Mouse (Mus musculus) bone marrow macrophage, adult 2 months (primary cell): Measurements from ENCODE around the gene Il17ra. TPM values are rescaled to one million over a fixed set of nuclear protein-coding genes. Genes with fewer than 3 reads are reported as not detected.

ENCODE experiments used
- H3K27ac ChIP-seq: 2 replicates; pipeline ENCODE4 v1.5.1; 2012; ENCODE audit warnings: low read depth, low read length; ENCODE audit not compliant: insufficient read depth
- H3K4me1 ChIP-seq: 2 replicates; pipeline ENCODE4 v1.6.1; 2012; ENCODE audit warnings: low read length; ENCODE audit not compliant: control insufficient read depth, insufficient read depth
- H3K4me3 ChIP-seq: 2 replicates; pipeline ENCODE4 v1.5.1; 2012; ENCODE audit warnings: mild to moderate bottlenecking, low read length, moderate library complexity; ENCODE audit not compliant: insufficient read depth
- CTCF ChIP-seq: IDR thresholded peaks from 2 replicates; pipeline ENCODE4 v1.5.1; 2012; ENCODE audit warnings: low read depth, mild to moderate bottlenecking, low read length, moderate library complexity
- POLR2A ChIP-seq: IDR thresholded peaks from 2 replicates; pipeline ENCODE4 v1.6.1; 2012; ENCODE audit warnings: mild to moderate bottlenecking, low read depth, low read length, borderline replicate concordance
- polyA plus RNA-seq: library from polyadenylated mRNA; stranded (reverse); fragments of >200 nt; gene quantifications from 2 replicates; pipeline ENCODE4 v1.2.4, GENCODE M21; 2012; ENCODE audit not compliant: missing spikeins, insufficient read depth, insufficient read length

The Il17ra gene
- 17.6 and 23.6 TPM in 2 replicates for polyA plus RNA-seq

DNA sequence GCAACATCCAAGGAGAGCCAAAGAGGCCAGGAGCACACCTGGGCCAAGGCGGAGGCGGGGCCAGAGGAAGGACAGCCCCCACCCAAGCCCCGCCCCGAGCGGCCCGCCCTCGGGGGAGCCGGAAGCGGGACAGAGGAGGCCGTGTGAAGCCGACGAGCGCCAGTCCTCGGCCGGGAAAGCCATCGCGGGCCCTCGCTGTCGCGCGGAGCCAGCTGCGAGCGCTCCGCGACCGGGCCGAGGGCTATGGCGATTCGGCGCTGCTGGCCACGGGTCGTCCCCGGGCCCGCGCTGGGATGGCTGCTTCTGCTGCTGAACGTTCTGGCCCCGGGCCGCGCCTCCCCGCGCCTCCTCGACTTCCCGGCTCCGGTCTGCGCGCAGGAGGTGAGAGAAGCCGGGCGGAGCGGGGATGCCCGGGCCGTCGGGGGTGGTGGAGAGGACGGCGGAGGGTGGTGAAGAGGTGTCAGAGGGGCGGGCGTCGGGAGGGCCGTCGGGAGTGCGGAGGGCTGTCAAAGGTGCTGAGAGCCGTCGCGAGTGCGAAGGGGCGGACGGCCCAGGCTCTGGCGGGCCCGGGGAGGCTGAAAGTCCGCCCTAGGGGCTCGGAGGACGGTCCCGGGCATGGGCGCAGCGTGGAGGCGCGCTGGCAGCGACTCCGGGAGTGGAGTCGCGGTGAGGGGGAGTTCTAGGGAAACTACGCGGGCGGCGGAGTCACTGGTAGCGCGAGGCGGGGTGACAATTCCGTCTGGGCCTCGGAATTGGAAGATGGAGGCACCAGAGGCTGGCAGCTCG, at the start of gene Il17ra:
Gene Il17ra (plus strand): TSS at position 162 of the 786 bp plus-strand sequence.
- H3K27ac ChIP-seq = peak within 1 kb of the TSS; percentile 27; the same call in 1 of the 2 replicates
- H3K4me1 ChIP-seq = peaks cover 37% of the 10 kb centered on the region

DNA sequence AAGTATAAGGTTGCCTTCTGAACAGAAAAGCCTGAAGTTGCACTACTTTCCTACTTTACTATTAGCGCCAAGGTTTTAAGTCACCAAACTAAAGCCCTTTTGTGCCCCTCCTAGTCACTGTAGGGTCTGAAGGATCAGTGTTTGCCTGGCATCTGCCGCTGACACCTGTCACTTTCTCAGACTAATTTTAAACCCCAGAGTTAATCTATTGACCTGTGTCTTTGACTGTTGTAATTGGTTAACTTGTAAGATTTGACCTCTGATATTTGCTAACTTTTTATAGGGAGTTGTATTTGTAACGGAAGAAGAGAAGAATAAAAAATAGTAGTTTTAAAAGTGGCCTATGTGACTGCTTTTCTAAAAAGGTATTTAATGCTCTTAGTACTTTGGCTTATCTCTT, 24.9 kb upstream of the Il17ra start:
- Histone ChIP-seq H3K4me3 (no peak overlapping the region), H3K4me1 (no peaks in the 10 kb centered on the region), H3K27ac (no peak overlapping the region)
- no peak for TF ChIP-seq CTCF
- no peak for TF ChIP-seq POLR2A

More for the DNA sequence above, at the start of gene Il17ra:
- peak within 1 kb of the TSS; percentile 93 for H3K4me3 ChIP-seq
- TF ChIP-seq CTCF (no peak), POLR2A (no peak; the same call in 1 of the 2 replicates)

DNA sequence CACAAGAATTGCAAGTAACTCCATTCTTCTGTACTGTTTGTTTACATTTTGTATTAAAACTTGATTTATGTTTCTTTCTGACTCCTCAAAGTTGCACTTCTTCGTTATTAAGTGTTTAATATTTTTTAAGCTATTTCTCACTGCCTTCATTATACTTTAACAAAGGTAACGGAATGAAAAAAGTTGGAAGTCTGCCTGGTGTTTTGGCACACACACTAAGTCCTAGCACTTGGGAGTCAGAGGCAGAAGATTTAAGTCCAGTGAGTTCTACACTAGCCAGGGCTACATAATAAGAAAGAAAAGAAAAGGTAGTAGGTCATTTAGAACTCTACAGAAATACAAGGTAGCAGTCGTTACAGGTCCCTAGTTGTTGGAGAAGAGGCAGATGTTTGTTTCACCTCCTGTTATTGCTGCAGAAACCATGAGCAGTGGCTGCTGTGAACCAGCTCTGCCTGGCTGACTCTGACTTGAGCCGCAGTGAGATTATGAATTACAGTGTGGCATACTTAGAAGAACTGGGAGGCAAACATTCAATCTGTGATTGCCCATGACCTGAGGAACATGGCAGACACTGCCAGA, 20.8 kb upstream of the Il17ra start:
- no peak for TF ChIP-seq CTCF
- TF ChIP-seq POLR2A = no peak
- no peak overlapping the region for H3K27ac ChIP-seq
- no peaks in the 10 kb centered on the region for H3K4me1 ChIP-seq
- H3K4me3 ChIP-seq = no peak overlapping the region

DNA sequence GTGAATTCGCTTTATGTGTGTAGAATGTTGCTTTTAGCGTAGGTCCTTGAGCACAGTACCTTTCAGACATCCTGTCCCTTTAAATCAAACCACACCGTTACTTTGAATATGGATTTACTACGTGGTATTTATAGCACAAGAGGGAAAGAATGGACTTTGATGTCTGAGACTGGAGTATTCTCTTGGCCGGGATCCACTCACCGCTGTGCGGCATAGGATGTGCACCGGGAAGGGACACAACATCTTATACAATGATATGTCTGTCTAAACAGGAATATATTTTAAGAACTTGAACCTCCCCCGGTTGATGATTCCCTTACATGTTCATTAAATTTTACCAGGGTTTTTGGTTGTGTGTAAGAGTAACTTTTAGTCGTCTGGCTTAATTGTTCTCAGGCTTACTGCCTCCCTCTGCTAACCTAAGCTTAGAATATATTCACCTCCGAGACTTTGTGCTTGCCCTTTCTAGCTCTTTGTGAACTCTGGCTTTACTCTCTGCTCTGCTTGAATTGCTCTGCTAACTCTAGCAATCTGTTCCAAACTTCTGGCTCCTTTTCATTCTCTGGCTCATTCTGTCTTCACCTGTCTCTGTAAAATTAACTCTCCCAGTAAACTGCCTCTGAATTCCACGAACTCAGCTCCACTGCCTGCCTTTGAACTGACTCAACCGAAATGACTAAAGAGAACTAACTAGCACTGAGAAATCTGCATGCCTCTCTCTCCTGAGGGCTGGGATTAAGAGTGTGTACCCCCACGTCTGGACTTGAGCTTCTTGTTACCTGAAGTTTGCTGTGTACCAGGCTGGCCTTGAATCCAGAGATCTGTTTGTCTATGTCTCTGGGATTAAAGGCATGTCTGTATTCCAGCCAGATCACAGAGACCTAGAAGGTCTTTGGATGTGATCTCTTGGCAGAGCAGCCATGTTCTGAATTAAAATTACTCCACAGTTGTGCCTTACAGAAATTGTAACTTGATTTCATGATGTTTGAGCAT, 19.4 kb upstream of the Il17ra start:
- TF ChIP-seq POLR2A (no peak), CTCF (no peak)
- no peaks in the 10 kb centered on the region for H3K4me1 ChIP-seq
- H3K4me3 ChIP-seq = no peak overlapping the region
- no peak overlapping the region for H3K27ac ChIP-seq

DNA sequence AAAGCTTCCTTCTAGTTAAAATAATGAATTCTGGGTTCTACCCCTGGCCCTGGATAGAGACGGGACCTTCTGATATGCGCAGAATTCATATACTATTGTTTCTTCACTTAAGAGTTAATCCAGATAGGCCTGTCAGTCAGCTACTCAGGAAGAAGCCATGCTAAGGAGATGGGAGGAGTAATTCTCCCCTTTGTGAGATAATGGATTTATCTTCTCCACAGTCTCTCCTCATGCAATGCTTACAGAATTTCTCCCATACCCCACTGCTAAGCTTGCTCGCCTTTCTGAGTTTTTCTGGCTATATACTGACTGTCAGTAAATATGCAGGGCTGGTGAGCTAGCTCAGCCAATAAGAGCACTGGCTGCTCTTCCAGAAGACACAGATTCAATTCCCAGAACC, 12.8 kb upstream of the Il17ra start:
- Histone ChIP-seq H3K4me1 (peaks cover 24% of the 10 kb centered on the region), H3K27ac (no peak overlapping the region), H3K4me3 (no peak overlapping the region)
- TF ChIP-seq CTCF (no peak), POLR2A (no peak)

DNA sequence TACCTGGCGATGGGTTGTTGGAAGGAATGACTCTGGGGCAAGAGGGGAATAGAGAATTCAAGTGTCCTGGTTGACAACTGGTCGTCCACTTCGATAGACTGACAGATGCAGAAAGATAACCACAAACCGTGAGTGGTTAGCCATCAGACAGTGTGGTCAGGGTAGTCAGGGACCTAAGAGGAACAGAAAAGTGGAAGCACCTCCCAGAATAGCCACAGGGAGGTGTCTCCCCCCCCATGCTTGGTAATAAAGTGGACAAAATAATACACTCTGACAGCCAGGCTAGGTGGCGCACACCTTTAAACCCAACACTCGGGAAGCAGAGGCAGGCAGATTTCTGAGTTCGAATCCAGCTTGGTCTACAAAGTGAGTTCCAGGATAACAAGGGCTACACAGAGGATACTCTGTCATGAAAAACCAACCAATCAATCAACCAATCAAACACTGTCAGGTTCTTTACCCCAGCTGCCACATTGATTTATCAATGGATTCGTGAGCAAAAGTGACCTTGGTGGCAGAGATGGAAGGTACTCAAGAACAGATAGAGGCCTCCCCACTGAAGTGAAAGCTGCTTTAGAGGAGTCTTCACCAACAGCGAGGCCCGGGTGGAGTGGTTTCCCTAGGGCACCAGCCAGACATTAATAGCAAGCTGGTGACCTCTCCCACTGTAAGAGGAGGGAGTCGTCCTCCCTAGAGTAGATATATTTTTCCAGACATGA, 10.5 kb upstream of the Il17ra start:
- no peak overlapping the region for H3K4me3 ChIP-seq

DNA sequence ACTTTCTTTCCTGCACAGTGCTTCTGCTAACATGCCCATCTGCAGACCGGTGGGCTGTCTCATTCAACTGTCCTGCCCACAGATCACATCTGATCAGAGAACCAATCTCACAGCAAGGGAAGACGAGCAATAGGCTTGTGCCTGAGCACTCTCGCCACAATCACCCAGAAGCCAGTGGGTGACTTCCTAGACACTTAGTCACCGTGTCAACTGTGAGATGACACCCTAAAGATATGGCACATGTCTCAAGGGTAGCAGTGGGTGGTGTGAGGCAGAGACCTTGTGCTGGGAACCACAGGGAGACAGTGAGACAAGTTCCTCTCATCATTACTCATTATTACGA, 10.0 kb upstream of the Il17ra start:
- peak overlapping the region; percentile 0; the same call in 1 of the 2 replicates for H3K27ac ChIP-seq
- H3K4me3 ChIP-seq = no peak overlapping the region
- TF ChIP-seq POLR2A (no peak), CTCF (no peak)
- H3K4me1 ChIP-seq = peaks cover 28% of the 10 kb centered on the region

More for the DNA sequence above, 10.5 kb upstream of the Il17ra start:
- TF ChIP-seq POLR2A (no peak), CTCF (no peak)
- H3K4me1 ChIP-seq = peaks cover 28% of the 10 kb centered on the region
- peak overlapping the region; percentile 0; the same call in 1 of the 2 replicates for H3K27ac ChIP-seq

DNA sequence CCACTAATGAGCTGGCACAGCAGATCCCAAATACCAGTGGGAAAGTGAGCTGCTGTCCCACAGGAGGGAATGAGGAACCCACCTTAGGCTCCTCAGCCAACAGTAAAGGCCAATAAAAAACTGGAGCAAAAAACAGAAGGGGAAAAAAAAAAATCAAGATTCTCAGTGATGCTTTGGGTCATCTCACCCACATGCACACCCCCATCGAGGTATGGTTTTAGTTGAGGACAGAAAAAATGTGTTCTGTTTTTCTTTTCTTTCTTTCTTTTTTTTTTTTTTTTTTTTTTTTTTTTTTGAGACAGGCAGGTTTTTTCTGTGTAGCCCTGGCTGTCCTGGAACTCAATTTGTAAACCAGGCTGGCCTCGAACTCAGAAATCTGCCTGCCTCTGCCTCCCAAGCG, 9.5 kb upstream of the Il17ra start:
- Histone ChIP-seq H3K27ac (0 out of 2 replicates have a peak overlapping the region, but pooled peaks have one; percentile 0), H3K4me1 (peaks cover 28% of the 10 kb centered on the region)
- TF ChIP-seq POLR2A (no peak), CTCF (no peak)

DNA sequence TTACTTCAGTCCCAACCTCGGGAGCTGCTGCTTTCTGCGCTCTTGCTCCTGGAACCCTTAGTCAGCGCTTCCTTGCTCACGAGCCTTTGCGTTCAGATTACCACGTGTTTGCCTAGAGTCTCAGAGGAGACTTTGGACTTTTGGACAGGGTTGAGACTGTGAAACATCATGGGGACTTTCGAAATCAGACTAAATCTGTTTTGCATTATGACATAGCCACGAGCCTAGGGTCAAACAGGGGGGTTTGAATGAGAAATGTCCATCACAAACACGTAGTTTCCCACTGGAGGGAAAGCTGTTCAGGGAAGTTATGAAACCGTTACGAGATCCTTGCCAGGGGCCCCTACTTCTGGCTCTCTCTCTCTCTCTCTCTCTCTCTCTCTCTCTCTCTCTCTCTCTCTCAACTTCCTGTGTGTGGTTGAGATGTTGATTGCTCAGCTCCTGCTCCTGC, 8.4 kb upstream of the Il17ra start:
- peak overlapping the region; percentile 29 for H3K4me3 ChIP-seq
- peak overlapping the region; percentile 74 for H3K27ac ChIP-seq
- TF ChIP-seq POLR2A (no peak), CTCF (no peak)
- peaks cover 28% of the 10 kb centered on the region for H3K4me1 ChIP-seq

More for the DNA sequence above, 9.5 kb upstream of the Il17ra start:
- no peak overlapping the region for H3K4me3 ChIP-seq
